Mouse (Mus musculus) layer of hippocampus, postnatal 25 days (tissue): Measurements from ENCODE around the gene Lonp1. TPM values are rescaled to one million over a fixed set of nuclear protein-coding genes. Genes with fewer than 3 reads are reported as not detected.

Source experiments
- DNase-seq, 2 experiments: peaks; one replicate each; pipeline ENCODE4 v3.0.0; 2022; ENCODE audit warnings: mixed read lengths in 2 of 2, low spot score in 1 of 2; ENCODE audit errors: extremely low spot score in 1 of 2
- total RNA-seq, 2 experiments: library from RNA; stranded (reverse); gene quantifications; 2 replicates each; pipeline ENCODE4 v1.2.3; 2021

The Lonp1 gene
- total RNA-seq, 2 experiments from 2014 or later, result 62.1 to 62.5 TPM

DNA sequence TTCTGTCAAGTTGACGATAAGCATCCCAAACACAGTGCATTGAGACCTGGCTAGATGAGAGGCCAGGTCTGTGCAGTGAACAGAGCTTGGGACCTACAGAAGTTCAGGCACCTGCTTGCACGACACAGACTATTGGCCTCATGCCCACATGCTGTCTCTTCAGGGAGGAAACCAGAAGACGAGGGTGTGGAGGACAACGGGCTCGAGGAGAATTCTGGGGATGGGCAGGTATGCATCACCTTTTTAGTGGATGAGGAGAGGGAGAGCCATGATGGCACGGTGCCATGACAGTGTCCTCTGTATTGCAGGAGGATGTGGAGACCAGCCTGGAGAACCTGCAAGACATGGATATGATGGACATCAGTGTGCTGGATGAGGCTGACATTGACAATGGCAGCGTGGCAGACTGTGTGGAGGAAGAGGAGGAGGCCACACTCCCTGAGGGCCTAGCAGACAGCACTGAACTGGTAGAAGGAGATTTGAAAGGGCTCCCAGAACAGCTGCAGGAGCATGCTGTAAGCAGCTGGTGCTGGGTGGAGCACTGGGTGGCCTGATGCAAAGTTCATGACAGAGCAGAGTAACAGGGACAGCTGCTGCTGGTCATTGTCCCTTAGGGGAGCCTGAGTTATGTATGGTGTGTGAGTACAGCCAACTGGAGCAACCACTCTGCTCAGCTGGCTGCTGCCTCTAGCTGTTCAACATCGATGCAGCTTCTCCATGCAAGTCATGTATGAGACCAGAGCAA, 33.0 kb downstream of the Lonp1 start:
- no peak for DNase-seq

DNA sequence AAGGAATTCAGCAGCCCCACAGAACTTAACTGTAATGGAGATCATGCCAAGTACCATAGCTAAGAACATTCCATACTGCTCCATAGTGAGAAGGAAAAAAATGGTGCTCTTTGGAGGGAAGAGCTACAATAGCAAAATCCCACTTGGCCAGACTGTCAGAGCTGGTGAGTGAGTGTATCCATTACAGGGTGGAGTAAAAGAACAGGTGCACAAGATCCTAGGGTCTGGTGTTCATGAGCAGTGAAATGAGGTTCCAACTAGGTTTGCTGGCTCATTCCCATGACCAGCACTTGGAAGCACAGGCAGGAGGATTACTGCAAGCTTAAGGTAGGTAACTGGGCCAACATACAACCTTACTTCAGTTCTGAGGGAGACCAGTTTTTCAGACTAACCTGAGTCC, 34.1 kb downstream of the Lonp1 start:
- DNase-seq, result no peak

DNA sequence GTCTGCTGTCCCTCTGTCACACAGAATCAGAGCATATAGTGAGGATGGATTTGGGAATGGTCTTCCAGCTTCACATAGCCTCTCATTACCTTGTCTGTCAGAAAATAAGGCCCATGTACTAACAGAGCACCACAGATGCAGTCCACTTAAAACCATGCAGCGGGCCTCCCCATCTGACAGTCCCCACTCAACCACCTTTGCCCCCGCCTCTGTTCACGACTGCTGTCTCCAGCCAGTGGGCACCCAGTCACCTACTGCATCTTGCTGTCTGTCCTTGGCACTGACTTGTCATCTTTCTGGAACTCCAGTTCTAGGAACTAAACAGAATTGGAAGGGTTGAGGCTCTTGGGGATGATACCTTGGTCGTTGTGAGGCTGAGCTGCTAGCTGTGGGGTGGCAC, 37.8 kb downstream of the Lonp1 start:
- DNase-seq, result no peak

- no peak for DNase-seq
Observed at GRCm38 (mm10) chr17:56587773-56588172, 38.9 kb downstream of the Lonp1 start.

DNA sequence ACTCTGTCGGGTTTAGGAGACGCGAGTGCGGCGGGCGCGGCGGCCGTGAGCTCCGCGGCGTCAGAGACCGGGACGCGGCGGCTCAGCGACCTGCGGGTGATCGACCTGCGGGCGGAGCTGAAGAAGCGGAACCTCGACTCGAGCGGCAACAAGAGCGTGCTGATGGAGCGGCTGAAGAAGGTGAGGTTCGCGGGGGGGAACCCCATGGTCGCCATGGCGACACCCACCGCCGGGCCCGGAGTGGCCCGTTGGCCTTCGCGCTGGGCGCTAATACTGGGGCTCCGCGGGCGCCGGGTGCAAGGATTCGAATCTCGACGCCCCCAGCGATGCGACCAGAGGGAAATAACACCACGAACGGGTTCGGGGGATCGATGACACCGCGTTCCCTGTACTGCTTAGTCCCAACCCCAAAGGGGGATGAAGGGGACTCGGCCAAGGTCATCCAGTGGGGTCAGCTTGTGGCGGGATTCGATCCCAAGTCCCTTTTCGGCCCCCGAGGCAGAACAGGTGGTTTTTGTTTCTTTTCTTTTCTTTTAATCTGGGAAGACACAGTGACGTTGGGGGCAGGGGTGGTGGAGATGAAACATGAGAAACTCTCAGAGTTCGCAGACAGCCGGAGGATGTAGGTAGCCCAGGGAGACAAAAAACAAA, 41.4 kb downstream of the Lonp1 start:
- DNase-seq, result peak in 1 of 2 experiments; percentile 35

DNA sequence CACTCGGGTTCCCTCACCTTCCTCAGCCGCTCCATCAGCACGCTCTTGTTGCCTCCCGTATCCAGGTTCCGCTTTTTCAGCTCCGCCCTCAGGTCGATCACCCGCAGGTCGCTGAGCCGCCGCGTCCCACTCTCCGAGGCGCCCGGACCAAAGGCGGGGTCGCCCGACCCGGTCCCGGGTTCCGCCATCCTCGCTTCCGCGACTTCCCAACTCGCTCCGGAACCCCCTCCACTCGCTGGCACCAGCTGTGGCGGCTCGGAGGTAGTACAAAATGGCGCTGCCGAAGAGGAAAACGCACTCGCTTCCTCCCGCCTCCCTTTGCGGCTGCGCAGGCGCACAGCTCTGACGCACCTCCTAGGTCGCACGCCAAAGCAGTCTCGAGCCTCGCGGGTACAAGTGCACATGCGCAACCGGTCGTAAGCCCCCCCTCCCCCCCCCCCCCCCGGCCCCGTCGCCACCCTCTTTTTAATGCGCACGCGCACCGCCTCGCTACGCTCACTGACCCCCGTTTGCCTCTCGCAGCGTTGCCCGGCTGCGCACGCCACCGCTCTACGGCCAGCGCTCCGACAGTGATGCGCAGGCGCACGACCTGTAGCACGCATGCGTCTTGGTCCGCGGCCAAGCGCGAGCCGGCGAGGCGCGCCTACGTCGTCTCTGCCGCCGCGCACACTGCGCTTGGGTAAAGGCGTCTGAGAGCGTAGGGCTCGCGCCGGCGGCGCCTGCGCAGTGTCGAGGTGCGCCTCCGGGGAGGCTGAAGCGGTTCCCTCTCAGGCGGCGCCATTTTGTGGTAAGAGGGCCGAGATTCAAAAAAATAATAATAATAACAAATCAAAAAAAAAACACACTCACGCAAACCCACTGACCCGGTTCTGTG, 42.2 kb downstream of the Lonp1 start, which contains the start of the genes Safb2 and Safb:
TSS of gene Safb2 (minus strand) at position 329 of the 874 bp plus-strand sequence.
TSS of gene Safb (plus strand) at position 569 of the 874 bp plus-strand sequence.
- DNase-seq, result peak; percentile 98

- DNase-seq, result peak in 1 of 2 experiments; percentile 25
Observed at GRCm38 (mm10) chr17:56583611-56584256, 43.0 kb downstream of the Lonp1 start.

DNA sequence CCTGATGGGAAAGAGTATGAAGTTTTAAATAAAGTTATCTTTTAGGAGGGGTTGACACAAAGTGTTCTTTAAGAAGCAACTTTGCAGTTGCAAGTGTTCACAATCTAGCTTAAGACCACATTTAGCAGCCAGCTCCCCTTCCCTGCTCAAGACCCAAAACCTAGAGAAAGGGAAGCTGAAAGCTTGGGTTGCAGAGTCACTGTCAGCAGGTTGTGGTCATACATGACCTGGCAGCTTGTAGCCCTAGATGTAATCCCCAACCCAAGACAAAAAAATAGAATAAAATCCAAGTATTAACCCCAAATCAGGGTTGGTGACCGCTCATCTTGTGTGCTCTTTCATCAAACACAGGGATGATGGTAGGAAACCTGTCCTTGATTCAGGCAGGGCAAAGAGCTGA, 43.6 kb downstream of the Lonp1 start:
- DNase-seq, result no peak

DNA sequence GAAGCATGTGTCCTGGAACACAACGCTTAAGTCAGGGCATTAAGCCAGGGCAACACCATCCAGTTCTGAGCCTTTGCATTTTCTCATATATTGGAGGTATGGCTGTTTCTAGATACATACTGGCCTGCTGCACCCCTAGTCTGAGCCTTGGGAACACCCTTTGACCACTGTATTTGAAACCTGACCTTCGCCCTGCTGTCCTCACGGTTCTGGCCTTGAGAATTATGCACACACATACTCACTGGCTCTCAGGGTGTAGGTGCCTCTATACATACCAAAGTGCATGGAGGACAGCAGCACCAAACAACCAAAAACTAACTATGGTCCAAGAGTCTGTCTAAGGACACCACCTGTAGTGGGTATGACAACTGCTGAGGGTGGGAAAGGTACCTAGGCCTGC, 53.7 kb downstream of the Lonp1 start:
- DNase-seq, result no peak

- no peak for DNase-seq
Observed at GRCm38 (mm10) chr17:56572154-56572553, 54.5 kb downstream of the Lonp1 start.

GRCm38 (mm10) chr17:56570287-56570686, 56.4 kb downstream of the Lonp1 start:
- DNase-seq, result no peak

- no peak for DNase-seq
Observed at GRCm38 (mm10) chr17:56567370-56567769, 59.3 kb downstream of the Lonp1 start.

DNA sequence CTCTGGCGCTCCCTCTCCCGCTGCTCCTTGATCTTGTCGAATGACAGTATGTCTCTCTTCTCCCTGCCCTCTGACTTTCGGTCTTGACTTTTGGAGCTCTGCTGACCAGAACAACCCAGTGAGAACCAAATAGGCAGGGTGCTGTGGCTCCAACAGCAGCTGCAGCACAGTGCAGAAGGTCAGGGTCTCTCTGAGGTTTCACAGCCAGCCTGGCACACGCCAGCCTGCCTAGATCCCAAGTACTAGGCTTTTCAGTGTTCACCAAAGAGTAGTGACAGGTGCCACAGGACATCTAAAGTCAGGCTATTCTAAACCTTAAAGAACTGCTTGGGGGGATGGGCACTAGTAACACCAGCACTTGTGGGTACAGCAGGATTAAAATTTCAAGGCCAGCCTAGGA, 59.8 kb downstream of the Lonp1 start:
- no peak for DNase-seq

GRCm38 (mm10) chr17:56566293-56566692, 60.4 kb downstream of the Lonp1 start:
- no peak for DNase-seq

Other genes starting within 250 kb of the Lonp1 start
- gene Ptprs, start 150.4 kb downstream of the Lonp1 start, total RNA-seq, result 100 to 1,000 TPM; 658 to 741 TPM
- gene Znrf4, start 114.5 kb downstream of the Lonp1 start, total RNA-seq, result not detected
- gene Gm20219, start 72.5 kb downstream of the Lonp1 start, total RNA-seq, result 1 to 10 TPM; 1.9 to 3.4 TPM
- gene Safb2, start 42.3 kb downstream of the Lonp1 start, total RNA-seq, result 100 to 1,000 TPM in 1 of 2 experiments, 10 to 100 TPM in 1; 87.9 to 144 TPM
- 100 to 1,000 TPM; 148 to 163 TPM for gene Safb, start 42.1 kb downstream of the Lonp1 start, total RNA-seq
- 100 to 1,000 TPM; 138 to 163 TPM for gene 2410015M20Rik, start 17.1 kb downstream of the Lonp1 start, total RNA-seq
- gene Rpl36, start 13.5 kb downstream of the Lonp1 start, total RNA-seq, result 100 to 1,000 TPM; 341 to 404 TPM
- gene Catsperd, start 1.3 kb upstream of the Lonp1 start, total RNA-seq, result under 1 TPM; 0.44 to 0.85 TPM
- gene Ranbp3, start 46.4 kb upstream of the Lonp1 start, total RNA-seq, result 10 to 100 TPM; 85.2 to 91.0 TPM
- gene Ndufa11, start 90.9 kb upstream of the Lonp1 start, total RNA-seq, result 100 to 1,000 TPM; 242 to 258 TPM
- gene Vmac, start 91.1 kb upstream of the Lonp1 start, total RNA-seq, result 10 to 100 TPM; 11.5 to 14.4 TPM
- 1 to 10 TPM; 2.7 to 3.6 TPM for gene Nrtn, start 130.6 kb upstream of the Lonp1 start, total RNA-seq
- gene Dus3l, start 137.9 kb upstream of the Lonp1 start, total RNA-seq, result 10 to 100 TPM; 61.1 to 73.0 TPM
- 1 to 10 TPM in 1 of 2 experiments, under 1 TPM in 1; 0.89 to 1.6 TPM for gene Prr22, start 143.4 kb upstream of the Lonp1 start, total RNA-seq
- gene Rfx2, start 204.1 kb upstream of the Lonp1 start, total RNA-seq, result 1 to 10 TPM; 3.8 to 4.4 TPM
- gene Acsbg2, start 247.6 kb upstream of the Lonp1 start, total RNA-seq, result not detected
- under 1 TPM; 0.10 to 0.14 TPM for gene 1700061G19Rik, start 248.6 kb upstream of the Lonp1 start, total RNA-seq